Mouse (Mus musculus) heart, embryonic 16.5 days (tissue): ENCODE measurements around the gene Dync1i1. TPM values are rescaled to one million over a fixed set of nuclear protein-coding genes. Genes with fewer than 3 reads are reported as not detected.

ENCODE experiments used
- ATAC-seq: fragments of 200-750 bp; cut with Nextera tagmentation; replicated peaks from 2 replicates; pipeline ENCODE4 v1.8.0; 2017; ENCODE audit warnings: moderate number of reproducible peaks; ENCODE audit not compliant: insufficient read depth, low FRiP score; ENCODE audit errors: extremely low read depth
- H3K27ac ChIP-seq: fragments of 300-500 bp; sonication (generic); 2 replicates; pipeline ENCODE4 v1.5.1; 2014; ENCODE audit warnings: mild to moderate bottlenecking, low read length, control low read depth, moderate library complexity
- H3K27me3 ChIP-seq: fragments of 300-500 bp; sonication (generic); 2 replicates; pipeline ENCODE4 v1.6.1; 2014; ENCODE audit warnings: low read length, mixed read lengths; ENCODE audit not compliant: control insufficient read depth, insufficient read depth
- H3K36me3 ChIP-seq: fragments of 300-500 bp; sonication (generic); 2 replicates; pipeline ENCODE4 v1.6.1; 2014; ENCODE audit not compliant: control insufficient read depth, insufficient read depth
- H3K4me1 ChIP-seq: fragments of 300-500 bp; sonication (generic); 2 replicates; pipeline ENCODE4 v1.6.1; 2014; ENCODE audit warnings: low read length, mixed read lengths; ENCODE audit not compliant: control insufficient read depth, insufficient read depth
- H3K4me2 ChIP-seq: fragments of 300-500 bp; sonication (generic); 2 replicates; pipeline ENCODE4 v1.6.1; 2014; ENCODE audit warnings: low read depth, mild to moderate bottlenecking, control low read depth, low read length
- H3K4me3 ChIP-seq: fragments of 300-500 bp; sonication (generic); 2 replicates; pipeline ENCODE4 v1.5.1; 2014; ENCODE audit warnings: mild to moderate bottlenecking, control low read depth, low read length
- H3K9ac ChIP-seq: fragments of 300-500 bp; sonication (generic); 2 replicates; pipeline ENCODE4 v1.6.1; 2014; ENCODE audit warnings: low read length, control low read depth
- H3K9me3 ChIP-seq: fragments of 300-500 bp; sonication (generic); replicated peaks from 2 replicates; pipeline ENCODE4 v1.6.1; 2016; ENCODE audit warnings: low read length; ENCODE audit not compliant: control insufficient read depth
- whole genome bisulfite sequencing: fragments of 180-500 bp; shearing (Covaris S2); extraction: QIAGEN DNeasy Blood & Tissue Kit; methylation state at CpG from one replicate; pipeline ENCODE4 v1.1.7; 2014; 5-methylcytosine and 5-hydroxymethylcytosine counted together
- polyA plus RNA-seq: library from polyadenylated mRNA; unstranded; fragments of >200 nt; fragmentation: Nextera tagmentation; extraction: Ambion mirVana; gene quantifications from 2 replicates; pipeline ENCODE4 v1.2.1, GENCODE M21; 2015

Dync1i1 gene
- polyA plus RNA-seq, 1 experiment from 2014 or later: 2.0 TPM

DNA sequence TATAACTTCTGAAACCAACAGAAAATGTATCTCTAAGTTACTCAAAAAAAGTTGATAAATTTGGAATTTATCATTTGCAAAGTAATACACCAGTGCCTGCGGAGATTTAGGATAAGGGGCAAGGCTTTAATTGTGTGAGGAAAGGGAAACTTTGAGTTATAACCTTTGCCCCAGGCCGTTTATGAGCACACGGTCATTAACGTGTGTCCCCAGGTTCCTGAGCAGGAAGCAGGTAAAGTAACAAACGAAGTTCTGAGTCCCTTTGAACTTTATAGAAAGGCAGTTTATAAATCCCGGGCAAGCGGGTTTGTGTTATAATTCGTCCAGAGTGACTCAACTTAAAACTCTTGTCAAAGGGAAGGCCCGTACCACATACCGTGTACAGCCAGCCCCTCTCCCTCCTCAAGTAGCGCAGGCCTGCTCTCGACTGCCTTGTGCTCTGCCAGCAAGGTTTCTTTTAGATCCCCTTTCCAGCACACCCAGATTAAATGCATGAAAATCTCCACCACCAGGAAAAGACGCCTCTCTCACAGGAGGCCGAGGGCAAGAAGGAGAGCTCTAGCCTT lies 103.1 kb downstream of the Dync1i1 start:
- H3K4me3 ChIP-seq: no peak overlapping the region
- H3K27ac ChIP-seq: no peak overlapping the region
- H3K9me3 ChIP-seq: no peaks in the 10 kb centered on the region
- H3K36me3 ChIP-seq: no peaks in the 10 kb centered on the region
- no peak overlapping the region for H3K4me2 ChIP-seq
- no peak overlapping the region for H3K9ac ChIP-seq
- no peaks in the 10 kb centered on the region for H3K4me1 ChIP-seq
- no peaks in the 10 kb centered on the region for H3K27me3 ChIP-seq
- WGBS: 74% methylated on average over 14 of the region's 14 CpGs
- ATAC-seq: no peak

DNA sequence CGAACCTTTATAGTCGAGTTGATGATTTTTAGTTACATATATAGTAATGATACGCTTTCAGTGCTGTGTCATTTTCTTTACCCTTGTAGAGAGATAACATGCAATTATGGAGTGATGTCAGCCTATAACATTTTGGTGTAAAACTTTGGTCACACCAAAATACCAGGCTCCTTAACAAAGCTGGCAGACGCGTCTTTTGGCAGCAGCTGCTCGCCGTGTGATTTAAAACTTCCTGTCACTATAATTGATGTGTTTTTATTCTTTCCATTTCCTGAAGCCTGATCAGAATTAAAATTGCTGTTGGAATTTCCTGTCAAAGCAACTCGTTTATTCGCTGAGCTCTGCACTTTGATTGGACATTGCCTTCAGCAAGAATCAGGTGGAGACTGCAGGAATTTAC lies 103.7 kb downstream of the Dync1i1 start:
- Histone ChIP-seq H3K4me2 (no peak overlapping the region), H3K9me3 (no peaks in the 10 kb centered on the region), H3K27ac (no peak overlapping the region), H3K36me3 (no peaks in the 10 kb centered on the region), H3K9ac (no peak overlapping the region), H3K4me1 (no peaks in the 10 kb centered on the region), H3K27me3 (no peaks in the 10 kb centered on the region), H3K4me3 (no peak overlapping the region)
- WGBS: 57% methylated on average over 9 of the region's 9 CpGs
- no peak for ATAC-seq

DNA sequence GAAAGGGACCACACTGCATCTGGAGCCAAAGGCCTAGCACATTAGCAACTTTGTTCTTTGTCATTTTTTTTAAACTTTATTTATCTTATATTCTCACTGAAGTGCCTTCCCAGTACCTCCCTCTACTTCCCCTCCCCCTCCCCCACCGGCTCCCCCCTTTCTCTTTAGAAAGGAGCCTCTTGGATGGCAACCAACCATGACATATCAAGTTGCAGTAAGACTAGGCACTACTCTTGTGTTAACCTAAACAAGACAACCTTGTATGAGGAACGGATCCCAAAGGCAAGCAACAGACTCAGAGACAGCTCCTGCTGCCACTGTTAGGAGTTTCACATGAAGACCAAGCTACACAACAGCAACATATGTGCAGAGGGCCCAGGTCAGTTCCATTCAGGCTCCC lies 105.3 kb downstream of the Dync1i1 start:
- Histone ChIP-seq H3K27ac (no peak overlapping the region), H3K4me1 (no peaks in the 10 kb centered on the region), H3K9ac (no peak overlapping the region), H3K27me3 (no peaks in the 10 kb centered on the region), H3K36me3 (no peaks in the 10 kb centered on the region), H3K4me2 (no peak overlapping the region), H3K4me3 (no peak overlapping the region), H3K9me3 (no peaks in the 10 kb centered on the region)
- WGBS: 69% methylated on average over 2 of the region's 2 CpGs
- no peak for ATAC-seq

DNA sequence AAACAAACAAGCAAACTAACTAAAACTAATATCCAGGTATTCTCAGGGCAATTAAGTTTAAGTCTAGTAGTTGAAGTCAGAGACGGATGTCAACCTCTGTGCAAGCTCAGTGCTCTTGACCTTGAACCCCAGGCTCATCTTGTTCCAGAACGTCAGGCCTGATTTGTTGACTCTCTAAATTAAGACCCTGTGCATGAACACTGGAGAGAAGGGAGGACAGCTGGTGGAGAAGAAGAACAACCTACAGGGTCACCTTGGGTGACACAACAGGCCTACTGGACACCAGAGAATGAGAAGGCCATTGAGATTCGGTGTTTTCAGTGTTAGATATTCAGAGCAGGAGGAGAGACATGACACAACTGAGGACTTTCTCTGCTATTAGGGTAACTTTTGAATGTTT lies 105.8 kb downstream of the Dync1i1 start:
- Histone ChIP-seq H3K4me1 (no peaks in the 10 kb centered on the region), H3K9ac (no peak overlapping the region), H3K27ac (no peak overlapping the region), H3K27me3 (no peaks in the 10 kb centered on the region), H3K4me2 (no peak overlapping the region), H3K36me3 (no peaks in the 10 kb centered on the region), H3K9me3 (no peaks in the 10 kb centered on the region), H3K4me3 (no peak overlapping the region)
- no peak for ATAC-seq
- WGBS: 80% methylated on average over 3 of the region's 3 CpGs

DNA sequence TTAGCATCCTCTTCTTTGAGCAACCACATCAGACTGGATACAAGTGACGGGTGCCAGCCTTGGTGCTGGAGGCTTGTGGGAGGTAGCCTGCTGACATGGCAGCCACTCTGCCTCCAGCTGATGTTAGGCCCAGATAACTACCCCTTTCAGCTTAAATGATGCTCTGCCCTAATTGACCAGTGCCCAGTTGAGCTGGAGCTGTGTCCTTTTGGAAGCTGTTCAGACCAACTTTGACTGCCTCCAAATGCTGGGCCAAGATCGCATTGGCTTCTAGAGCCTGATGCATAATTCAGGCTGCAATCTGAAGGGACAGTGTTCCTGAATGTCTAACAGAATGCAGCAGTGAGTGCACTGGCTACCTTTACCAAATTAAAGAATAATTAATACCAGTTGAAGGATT lies 107.4 kb downstream of the Dync1i1 start:
- 91% methylated on average over 2 of the region's 2 CpGs for WGBS
- no peaks in the 10 kb centered on the region for H3K4me1 ChIP-seq
- H3K9me3 ChIP-seq: no peaks in the 10 kb centered on the region
- H3K36me3 ChIP-seq: no peaks in the 10 kb centered on the region
- no peak overlapping the region for H3K4me2 ChIP-seq
- H3K9ac ChIP-seq: no peak overlapping the region
- no peaks in the 10 kb centered on the region for H3K27me3 ChIP-seq
- no peak for ATAC-seq
- no peak overlapping the region for H3K4me3 ChIP-seq
- no peak overlapping the region for H3K27ac ChIP-seq

DNA sequence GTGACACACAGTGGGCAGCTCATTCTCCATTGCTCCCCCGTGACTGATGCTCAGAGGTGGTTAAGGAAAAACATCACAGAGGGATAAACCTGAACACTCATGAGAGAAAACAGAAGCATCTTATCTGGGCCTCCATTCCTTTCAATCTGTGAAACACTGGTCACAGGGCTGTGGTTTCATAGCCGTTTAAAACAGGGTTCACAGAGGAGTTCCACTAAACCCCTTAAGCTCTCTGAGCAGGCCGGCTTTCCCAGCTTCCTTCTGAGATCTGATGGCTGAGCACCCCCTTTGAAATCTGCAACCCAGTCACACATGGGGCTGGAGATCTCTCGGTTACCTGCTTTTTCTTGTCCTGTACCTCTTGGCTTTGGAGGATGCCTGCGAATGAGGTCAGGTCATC lies 117.0 kb downstream of the Dync1i1 start:
- no peaks in the 10 kb centered on the region for H3K4me1 ChIP-seq
- H3K4me3 ChIP-seq: no peak overlapping the region
- no peak overlapping the region for H3K9ac ChIP-seq
- H3K36me3 ChIP-seq: no peaks in the 10 kb centered on the region
- peaks cover 5% of the 10 kb centered on the region for H3K9me3 ChIP-seq
- no peak for ATAC-seq
- no peak overlapping the region for H3K4me2 ChIP-seq
- WGBS: 70% methylated on average over 5 of the region's 5 CpGs
- H3K27ac ChIP-seq: no peak overlapping the region
- H3K27me3 ChIP-seq: no peaks in the 10 kb centered on the region

DNA sequence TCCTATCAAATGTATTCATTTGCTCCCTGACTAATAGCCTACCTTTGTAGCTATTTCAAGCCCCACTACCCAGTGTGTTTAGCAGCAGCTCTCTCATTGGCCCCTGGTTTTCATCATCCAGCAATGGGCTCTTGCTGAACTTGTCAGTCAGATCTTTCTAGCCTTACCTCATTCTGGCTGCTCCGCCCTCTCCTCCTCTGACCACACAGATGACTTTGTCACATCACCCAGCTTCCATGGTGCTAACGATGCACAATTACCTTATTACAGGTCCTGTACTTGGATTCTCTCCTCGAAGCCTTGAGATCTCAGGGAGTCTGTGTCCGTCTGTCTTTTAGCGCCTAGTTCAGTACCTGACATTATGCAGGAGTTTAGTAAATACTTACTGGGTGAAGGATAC lies 120.7 kb downstream of the Dync1i1 start:
- Histone ChIP-seq H3K9me3 (peaks cover 5% of the 10 kb centered on the region), H3K4me3 (no peak overlapping the region), H3K27ac (no peak overlapping the region), H3K27me3 (no peaks in the 10 kb centered on the region), H3K9ac (no peak overlapping the region), H3K4me1 (no peaks in the 10 kb centered on the region), H3K36me3 (no peaks in the 10 kb centered on the region), H3K4me2 (no peak overlapping the region)
- no peak for ATAC-seq
- 95% methylated on average over 5 of the region's 5 CpGs for WGBS

DNA sequence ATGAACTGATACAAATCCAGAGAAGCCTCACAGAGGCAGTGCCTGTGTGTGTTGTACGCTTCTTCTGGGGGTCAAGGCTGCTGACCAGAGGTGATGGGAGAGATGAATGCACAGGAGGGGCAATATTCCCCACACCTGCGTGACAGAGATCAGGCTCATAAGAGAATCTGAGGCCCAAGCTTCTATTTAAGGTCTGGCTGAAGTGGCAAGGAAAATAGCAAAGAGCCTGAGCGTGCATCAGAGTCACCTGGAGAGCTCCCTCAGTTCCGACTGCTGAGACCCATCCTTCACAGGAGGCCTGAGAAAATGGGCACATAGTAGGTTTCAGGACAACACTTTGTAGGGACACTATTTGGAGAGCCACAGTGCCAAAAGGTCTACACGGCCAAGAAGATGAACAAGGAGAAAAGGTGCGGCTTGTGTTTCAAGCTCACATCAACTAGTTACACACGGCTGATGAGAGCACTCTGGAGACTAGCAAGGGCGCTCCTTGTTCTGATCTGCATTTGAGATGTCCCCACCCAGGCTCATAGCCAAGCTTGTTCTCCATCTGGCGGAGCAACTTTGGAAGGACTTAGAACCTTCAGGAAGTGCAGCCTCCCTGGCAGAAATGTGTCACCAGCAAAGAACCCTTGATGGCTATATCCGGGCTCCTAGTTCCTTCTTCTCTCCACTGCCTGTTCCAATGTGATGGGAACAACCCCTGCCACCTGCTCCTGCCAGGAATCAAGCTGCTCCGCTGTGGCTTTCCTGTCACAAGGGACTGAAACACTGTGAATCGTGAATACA lies 128.8 kb downstream of the Dync1i1 start:
- no peaks in the 10 kb centered on the region for H3K27me3 ChIP-seq
- no peak overlapping the region for H3K4me2 ChIP-seq
- no peak overlapping the region for H3K9ac ChIP-seq
- ATAC-seq: no peak
- H3K27ac ChIP-seq: no peak overlapping the region
- H3K9me3 ChIP-seq: no peaks in the 10 kb centered on the region
- no peak overlapping the region for H3K4me3 ChIP-seq
- WGBS: 84% methylated on average over 12 of the region's 12 CpGs
- no peaks in the 10 kb centered on the region for H3K36me3 ChIP-seq
- peaks cover 5% of the 10 kb centered on the region; the same call in 1 of the 2 replicates for H3K4me1 ChIP-seq

DNA sequence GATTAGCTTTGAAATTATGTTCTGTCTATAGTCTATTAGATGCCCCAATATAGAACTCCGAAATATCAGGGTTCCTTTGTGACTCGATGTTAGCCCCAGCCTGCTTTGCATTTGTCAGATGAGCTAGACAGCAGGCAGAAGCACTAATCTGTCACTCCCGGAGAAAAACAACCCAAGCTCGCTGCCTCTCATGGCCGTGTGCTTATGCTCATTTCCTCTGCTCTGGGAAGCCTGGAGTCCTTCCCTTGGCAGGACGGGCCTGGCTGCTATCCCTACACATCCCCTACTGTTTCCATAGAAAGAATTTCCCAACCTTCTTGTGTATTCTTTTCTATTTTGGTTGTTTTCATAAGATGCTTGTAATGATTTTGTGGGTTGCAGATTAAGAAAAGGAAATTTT lies 130.1 kb downstream of the Dync1i1 start:
- no peaks in the 10 kb centered on the region for H3K36me3 ChIP-seq
- no peaks in the 10 kb centered on the region for H3K27me3 ChIP-seq
- 40% methylated on average over 6 of the region's 6 CpGs for WGBS
- H3K9me3 ChIP-seq: no peaks in the 10 kb centered on the region
- no peak overlapping the region for H3K27ac ChIP-seq
- H3K9ac ChIP-seq: no peak overlapping the region
- H3K4me1 ChIP-seq: peaks cover 5% of the 10 kb centered on the region; the same call in 1 of the 2 replicates
- no peak overlapping the region for H3K4me2 ChIP-seq
- H3K4me3 ChIP-seq: no peak overlapping the region
- no peak for ATAC-seq
